Mouse (Mus musculus) liver, embryonic 13.5 days (tissue): ENCODE data around the gene Olfr1356. TPM values are rescaled to one million over a fixed set of nuclear protein-coding genes. Genes with fewer than 3 reads are reported as not detected.
"Not testable (repeated sequence)": the region's sequence is repeated elsewhere in the genome, so short reads cannot be mapped to it uniquely, and the experiment has no call there.

Experiments used
- ATAC-seq: fragments of 200-750 bp; cut with Nextera tagmentation; 2 replicates; pipeline ENCODE4 v1.8.0; 2017; ENCODE audit warnings: low read depth, mild to moderate bottlenecking, moderate number of reproducible peaks, moderate library complexity
- DNase-seq: peaks from one replicate; pipeline ENCODE4 v3.0.0; 2022
- H3K27ac ChIP-seq: fragments of 300-500 bp; sonication (generic); 2 replicates; pipeline ENCODE4 v1.5.1; 2015; ENCODE audit warnings: moderate library complexity, mild to moderate bottlenecking, inconsistent platforms
- H3K27me3 ChIP-seq: fragments of 300-500 bp; sonication (generic); 2 replicates; pipeline ENCODE4 v1.6.1; 2015; ENCODE audit warnings: mild to moderate bottlenecking, inconsistent platforms
- H3K36me3 ChIP-seq: fragments of 300-500 bp; sonication (generic); 2 replicates; pipeline ENCODE4 v1.6.1; 2015; ENCODE audit warnings: mild to moderate bottlenecking, inconsistent platforms
- H3K4me1 ChIP-seq: fragments of 300-500 bp; sonication (generic); replicated peaks from 2 replicates; pipeline ENCODE4 v1.6.1; 2015; ENCODE audit warnings: inconsistent platforms
- H3K4me2 ChIP-seq: fragments of 300-500 bp; sonication (generic); 2 replicates; pipeline ENCODE4 v1.6.1; 2015; ENCODE audit warnings: inconsistent platforms, mild to moderate bottlenecking, moderate library complexity
- H3K4me3 ChIP-seq: fragments of 300-500 bp; sonication (generic); replicated peaks from 2 replicates; pipeline ENCODE4 v1.5.1; 2015; ENCODE audit warnings: mild to moderate bottlenecking, inconsistent platforms
- H3K9ac ChIP-seq: fragments of 300-500 bp; sonication (generic); 2 replicates; pipeline ENCODE4 v1.6.1; 2015; ENCODE audit warnings: mild to moderate bottlenecking, inconsistent platforms
- H3K9me3 ChIP-seq: fragments of 300-500 bp; sonication (generic); replicated peaks from 2 replicates; pipeline ENCODE4 v1.6.1; 2016; ENCODE audit warnings: inconsistent platforms
- WGBS: fragments of 180-500 bp; shearing (Covaris S2); methylation state at CpG from one replicate; pipeline ENCODE4 v1.1.7; 2015; ENCODE audit not compliant: insufficient replicate concordance; 5-methylcytosine and 5-hydroxymethylcytosine counted together
- polyA plus RNA-seq: library from polyadenylated mRNA; unstranded; fragments of >200 nt; fragmentation: Nextera tagmentation; extraction: Ambion mirVana; gene quantifications from 2 replicates; pipeline ENCODE4 v1.2.1, GENCODE M21; 2015

Olfr1356 gene
- polyA plus RNA-seq: not detected in 2 replicates

GRCm38 (mm10) chr10:78852066-78852465, at the start of gene Olfr1356:
Gene Olfr1356, minus strand, starts transcription at chr10:78852166.
- no peak within 1 kb of the TSS for H3K4me2 ChIP-seq
- 56% methylated on average over 2 of the region's 2 CpGs for WGBS
- DNase-seq (no peak), ATAC-seq (no peak)
- no peaks in the 10 kb centered on the region for H3K9me3 ChIP-seq
- H3K4me3 ChIP-seq: no peak within 1 kb of the TSS
- no peak within 1 kb of the TSS for H3K9ac ChIP-seq
- H3K27ac ChIP-seq: no peak within 1 kb of the TSS
- H3K4me1 ChIP-seq: no peaks in the 10 kb centered on the region
- no peaks in the 10 kb centered on the region for H3K27me3 ChIP-seq
- no peaks in the 10 kb centered on the region for H3K36me3 ChIP-seq

GRCm38 (mm10) chr10:78875240-78875639, 23.3 kb upstream of the Olfr1356 start, which contains the start of gene Olfr1355:
Gene Olfr1355, plus strand, starts transcription at chr10:78875540.
- H3K27me3 ChIP-seq: no peaks in the 10 kb centered on the region
- no peak within 1 kb of the TSS for H3K27ac ChIP-seq
- no peak for ATAC-seq
- H3K36me3 ChIP-seq: no peaks in the 10 kb centered on the region
- H3K4me2 ChIP-seq: no peak within 1 kb of the TSS
- no peaks in the 10 kb centered on the region for H3K4me1 ChIP-seq
- H3K4me3 ChIP-seq: no peak within 1 kb of the TSS
- 33% methylated on average over 2 of the region's 2 CpGs for WGBS
- H3K9ac ChIP-seq: no peak within 1 kb of the TSS
- no peak for DNase-seq
- peaks cover 6% of the 10 kb centered on the region; the same call in 1 of the 2 replicates for H3K9me3 ChIP-seq

- H3K9me3 ChIP-seq, H3K4me2 ChIP-seq, H3K27me3 ChIP-seq, ATAC-seq, H3K4me1 ChIP-seq, DNase-seq, H3K36me3 ChIP-seq, H3K4me3 ChIP-seq, H3K9ac ChIP-seq, H3K27ac ChIP-seq: not testable (repeated sequence)
- 79% methylated on average over 12 of the region's 12 CpGs for WGBS
Observed at GRCm38 (mm10) chr10:78840456-78840855, 11.5 kb downstream of the Olfr1356 start.

- Histone ChIP-seq H3K9me3 (no peaks in the 10 kb centered on the region), H3K4me2 (no peak overlapping the region), H3K9ac (no peak overlapping the region), H3K27ac (no peak overlapping the region), H3K4me3 (no peak overlapping the region), H3K27me3 (no peaks in the 10 kb centered on the region), H3K4me1 (no peaks in the 10 kb centered on the region), H3K36me3 (no peaks in the 10 kb centered on the region)
- ATAC-seq (no peak), DNase-seq (no peak)
- 47% methylated on average over 6 of the region's 6 CpGs for WGBS
Observed at GRCm38 (mm10) chr10:78812358-78813060, 39.5 kb downstream of the Olfr1356 start.

GRCm38 (mm10) chr10:78801449-78801848, 50.5 kb downstream of the Olfr1356 start:
- Histone ChIP-seq H3K4me1 (no peaks in the 10 kb centered on the region), H3K9ac (no peak overlapping the region), H3K27ac (no peak overlapping the region), H3K4me3 (no peak overlapping the region), H3K4me2 (no peak overlapping the region), H3K9me3 (0 out of 2 replicates have a peak, but pooled peaks cover 3% of the 10 kb centered on the region), H3K27me3 (no peaks in the 10 kb centered on the region), H3K36me3 (no peaks in the 10 kb centered on the region)
- DNase-seq: no peak
- ATAC-seq: no peak
- 41% methylated on average over 2 of the region's 2 CpGs for WGBS

Other genes with a start within 250 kb of the Olfr1356 start
- gene Olfr1357, start 234.1 kb downstream of the Olfr1356 start, polyA plus RNA-seq: not detected in 2 replicates
- gene Casp14, start 133.9 kb downstream of the Olfr1356 start, polyA plus RNA-seq: not detected in 2 replicates
- gene Ccdc105, start 99.1 kb downstream of the Olfr1356 start, polyA plus RNA-seq: not detected in 2 replicates
- 0.28 and 0.38 TPM in 2 replicates for gene Slc1a6, start 71.7 kb downstream of the Olfr1356 start, polyA plus RNA-seq
- not detected in 2 replicates for gene Olfr1355, start 23.4 kb upstream of the Olfr1356 start, polyA plus RNA-seq
- not detected in 2 replicates for gene Olfr1354, start 61.0 kb upstream of the Olfr1356 start, polyA plus RNA-seq
- not detected in 2 replicates for gene Olfr8, start 98.5 kb upstream of the Olfr1356 start, polyA plus RNA-seq
- gene Olfr1353, start 111.1 kb upstream of the Olfr1356 start, polyA plus RNA-seq: not detected in 2 replicates
- not detected in 2 replicates for gene Olfr1352, start 128.9 kb upstream of the Olfr1356 start, polyA plus RNA-seq
- gene Olfr1351, start 160.3 kb upstream of the Olfr1356 start, polyA plus RNA-seq: not detected in 2 replicates
- gene Olfr57, start 176.6 kb upstream of the Olfr1356 start, polyA plus RNA-seq: 0.06 TPM in 1 of 2 replicates, not detected in the other
- gene 2610008E11Rik, start 245.4 kb upstream of the Olfr1356 start, polyA plus RNA-seq: 3.7 and 4.9 TPM in 2 replicates